Mouse (Mus musculus): Measurements from ENCODE around the gene Gm11983. TPM values are rescaled to one million over a fixed set of nuclear protein-coding genes. Genes with fewer than 3 reads are reported as not detected.
A peak's percentile ranks its signal among the peaks of the same experiment; 100 is the strongest.
"Not testable (repeated sequence)": the region's sequence is repeated elsewhere in the genome, so short reads cannot be mapped to it uniquely, and the experiment has no call there.

The Gm11983 gene
- polyA plus RNA-seq (2014; fragmentation: Nextera tagmentation; extraction: Ambion mirVana), result not detected in 2 replicates

DNA sequence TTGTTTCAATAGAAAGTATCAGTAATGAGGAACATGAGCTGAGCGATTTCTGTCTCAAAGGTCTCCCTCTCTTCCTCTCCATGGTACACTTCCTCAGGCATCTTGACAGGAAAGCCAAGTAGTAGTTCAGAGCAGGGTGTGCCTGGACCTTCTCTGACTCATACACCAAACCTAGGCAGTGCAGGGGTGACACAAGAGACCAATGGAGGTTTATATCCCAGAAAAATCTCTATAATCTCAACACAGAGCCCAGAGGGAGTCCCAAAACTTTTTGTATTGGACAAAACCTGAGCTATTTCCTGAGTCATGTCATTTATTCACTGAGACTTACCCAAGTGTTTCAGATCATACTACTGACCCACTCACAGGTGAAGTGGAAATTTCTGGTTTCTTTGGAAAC is at the start of gene Gm11983:
Gene Gm11983, minus strand, starts transcription at position 101 of the 400 bp plus-strand sequence.
- no peak for ATAC-seq (ENCODE audit: low FRiP score)

DNA sequence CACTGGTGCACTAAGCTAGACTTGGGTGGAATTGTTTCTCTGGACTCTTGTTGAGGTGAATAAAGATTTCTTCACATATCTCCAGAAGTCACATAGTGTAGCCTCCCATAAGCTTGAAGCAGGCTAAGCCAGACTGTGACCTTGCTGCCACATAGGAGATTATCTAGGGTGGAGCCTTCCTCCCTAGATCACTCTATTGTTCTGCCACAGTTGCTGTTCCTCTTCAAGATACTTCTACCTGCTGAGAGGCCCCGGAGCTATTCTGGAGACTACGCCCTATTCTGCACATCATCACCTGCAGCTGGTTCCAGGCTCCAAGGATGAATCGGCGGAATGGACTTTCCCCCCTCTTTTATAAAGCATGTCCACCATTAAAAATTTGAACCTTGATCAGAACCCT is 45.6 kb upstream of the Gm11983 start:
- not testable (repeated sequence) for H3K4me2 ChIP-seq; H3K9ac ChIP-seq (ENCODE audit: low read length); H3K36me3 ChIP-seq (ENCODE audit: control insufficient read depth, insufficient read depth, low read length); H3K27ac ChIP-seq (ENCODE audit: low read depth, low read length); ATAC-seq (ENCODE audit: low FRiP score); H3K4me1 ChIP-seq (ENCODE audit: control insufficient read depth, insufficient read depth, low read length); DNase-seq (ENCODE audit: low spot score, missing footprints); H3K4me3 ChIP-seq (ENCODE audit: low read depth, low read length); H3K27me3 ChIP-seq (ENCODE audit: control insufficient read depth, insufficient read depth, low read length); H3K9me3 ChIP-seq (ENCODE audit: control insufficient read depth, low read length)
- WGBS, result 91% methylated on average over 4 of the region's 4 CpGs

More for the DNA sequence above, at the start of gene Gm11983:
- no peak within 1 kb of the TSS for H3K4me3 ChIP-seq (ENCODE audit: low read depth, low read length)
- H3K9me3 ChIP-seq (ENCODE audit: control insufficient read depth, low read length), result no peaks in the 10 kb centered on the region
- WGBS, result 94% methylated on average over 1 of the region's 1 CpGs
- H3K36me3 ChIP-seq (ENCODE audit: control insufficient read depth, insufficient read depth, low read length), result no peaks in the 10 kb centered on the region
- H3K27me3 ChIP-seq (ENCODE audit: control insufficient read depth, insufficient read depth, low read length), result no peaks in the 10 kb centered on the region
- DNase-seq (ENCODE audit: low spot score, missing footprints), result peak; percentile 21
- no peak within 1 kb of the TSS for H3K27ac ChIP-seq (ENCODE audit: low read depth, low read length)
- H3K4me2 ChIP-seq, result no peak within 1 kb of the TSS
- H3K4me1 ChIP-seq (ENCODE audit: control insufficient read depth, insufficient read depth, low read length), result no peaks in the 10 kb centered on the region
- H3K9ac ChIP-seq (ENCODE audit: low read length), result no peak within 1 kb of the TSS

DNA sequence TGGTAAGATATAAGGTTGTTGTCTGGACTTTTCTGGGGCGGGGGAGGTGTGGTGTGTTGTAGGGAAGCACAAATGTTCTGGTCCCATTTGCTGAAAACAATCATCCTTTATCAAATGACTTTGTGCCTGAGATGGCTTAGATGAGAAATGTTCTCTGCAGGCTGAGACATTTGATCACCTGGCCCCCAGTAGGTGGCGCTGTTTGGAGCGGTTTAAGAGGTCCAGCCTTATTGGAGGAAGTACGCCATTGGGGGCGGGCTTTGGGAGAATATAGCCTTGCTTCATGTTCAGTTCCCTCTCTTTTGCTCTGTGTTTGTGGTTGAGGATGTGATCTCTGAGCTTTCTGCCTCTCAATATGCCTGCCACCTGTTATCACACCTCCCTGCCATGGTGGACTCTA is 44.2 kb upstream of the Gm11983 start:
- no peak overlapping the region for H3K9ac ChIP-seq (ENCODE audit: low read length)
- DNase-seq (ENCODE audit: low spot score, missing footprints), result peak; percentile 79
- no peak overlapping the region for H3K4me3 ChIP-seq (ENCODE audit: low read depth, low read length)
- H3K9me3 ChIP-seq (ENCODE audit: control insufficient read depth, low read length), result no peaks in the 10 kb centered on the region
- 56% methylated on average over 5 of the region's 5 CpGs for WGBS
- no peak overlapping the region for H3K27ac ChIP-seq (ENCODE audit: low read depth, low read length)
- ATAC-seq (ENCODE audit: low FRiP score), result no peak
- no peak overlapping the region for H3K4me2 ChIP-seq
- H3K27me3 ChIP-seq (ENCODE audit: control insufficient read depth, insufficient read depth, low read length), result no peaks in the 10 kb centered on the region
- H3K36me3 ChIP-seq (ENCODE audit: control insufficient read depth, insufficient read depth, low read length), result no peaks in the 10 kb centered on the region
- H3K4me1 ChIP-seq (ENCODE audit: control insufficient read depth, insufficient read depth, low read length), result no peaks in the 10 kb centered on the region

DNA sequence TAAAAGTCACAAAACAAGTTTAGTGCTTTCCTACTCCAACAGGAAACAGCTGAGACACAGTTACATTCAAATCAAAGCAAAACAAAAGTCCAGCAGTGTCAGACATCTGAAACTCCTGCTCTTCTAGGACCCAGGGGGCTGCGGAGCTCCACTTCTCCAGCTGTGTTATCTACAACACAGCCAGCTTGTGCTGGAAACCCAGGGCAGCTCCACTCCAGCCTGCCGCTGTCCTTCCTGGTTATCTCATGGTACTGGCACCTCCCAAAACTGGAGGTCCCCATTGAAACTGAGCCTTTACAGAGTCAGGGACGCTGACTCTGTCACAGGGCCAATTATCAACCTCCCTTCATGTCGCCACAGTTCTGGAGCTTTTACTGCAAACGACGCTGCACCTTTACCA is 40.3 kb upstream of the Gm11983 start:
- no peaks in the 10 kb centered on the region for H3K9me3 ChIP-seq (ENCODE audit: control insufficient read depth, low read length)

DNA sequence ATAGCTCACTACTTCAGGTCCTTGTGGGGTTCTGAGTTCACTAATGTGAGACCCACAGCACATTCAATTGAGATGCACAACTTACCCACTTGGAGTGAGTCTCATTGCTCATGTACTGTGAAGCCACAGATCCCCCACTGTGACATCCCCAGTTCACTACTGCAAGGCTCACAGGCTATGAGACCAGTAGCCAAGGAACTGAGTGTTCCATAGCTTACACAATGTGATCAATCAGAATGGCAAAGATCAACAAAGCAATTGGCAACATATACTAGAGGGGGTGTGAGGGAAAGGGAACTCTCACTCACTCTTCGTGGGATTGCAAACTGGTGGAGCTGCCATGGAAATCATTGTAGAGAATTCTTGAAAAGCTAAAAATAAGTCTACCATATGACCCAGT is 33.5 kb upstream of the Gm11983 start:
- H3K4me1 ChIP-seq (ENCODE audit: control insufficient read depth, insufficient read depth, low read length), result no peaks in the 10 kb centered on the region
- H3K36me3 ChIP-seq (ENCODE audit: control insufficient read depth, insufficient read depth, low read length), result no peaks in the 10 kb centered on the region
- no peak overlapping the region for H3K9ac ChIP-seq (ENCODE audit: low read length)
- H3K9me3 ChIP-seq (ENCODE audit: control insufficient read depth, low read length), result no peaks in the 10 kb centered on the region
- peak; percentile 35 for DNase-seq (ENCODE audit: low spot score, missing footprints)
- WGBS, result 85% methylated on average over 1 of the region's 1 CpGs
- H3K27ac ChIP-seq (ENCODE audit: low read depth, low read length), result no peak overlapping the region
- H3K4me3 ChIP-seq (ENCODE audit: low read depth, low read length), result no peak overlapping the region
- ATAC-seq (ENCODE audit: low FRiP score), result no peak
- no peaks in the 10 kb centered on the region for H3K27me3 ChIP-seq (ENCODE audit: control insufficient read depth, insufficient read depth, low read length)
- no peak overlapping the region for H3K4me2 ChIP-seq

More for the DNA sequence above, 40.3 kb upstream of the Gm11983 start:
- Histone ChIP-seq H3K9ac (ENCODE audit: low read length) (no peak overlapping the region), H3K4me3 (ENCODE audit: low read depth, low read length) (no peak overlapping the region), H3K36me3 (ENCODE audit: control insufficient read depth, insufficient read depth, low read length) (no peaks in the 10 kb centered on the region), H3K27ac (ENCODE audit: low read depth, low read length) (no peak overlapping the region), H3K27me3 (ENCODE audit: control insufficient read depth, insufficient read depth, low read length) (no peaks in the 10 kb centered on the region), H3K4me1 (ENCODE audit: control insufficient read depth, insufficient read depth, low read length) (no peaks in the 10 kb centered on the region), H3K4me2 (no peak overlapping the region)
- no peak for ATAC-seq (ENCODE audit: low FRiP score)
- DNase-seq (ENCODE audit: low spot score, missing footprints), result no peak
- 75% methylated on average over 6 of the region's 6 CpGs for WGBS

DNA sequence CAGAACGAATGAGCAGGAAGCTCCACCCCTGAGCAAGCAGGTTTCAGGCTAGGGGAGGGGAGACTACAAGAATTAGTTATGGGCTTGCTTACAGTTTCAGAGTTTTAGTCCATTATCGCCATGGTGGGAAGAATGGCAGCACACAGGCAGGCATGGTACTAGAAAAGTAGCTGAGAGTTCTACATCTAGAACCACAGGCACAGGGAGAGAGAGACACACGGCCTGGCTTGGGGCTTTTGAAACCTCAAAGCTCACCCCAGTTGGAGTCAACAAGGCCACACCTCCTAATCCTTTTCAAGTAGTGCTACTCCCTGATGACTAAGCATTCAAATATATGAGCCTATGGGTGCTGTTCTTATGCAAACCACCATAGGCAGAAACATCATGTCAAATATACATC is 28.1 kb upstream of the Gm11983 start:
- H3K9ac ChIP-seq (ENCODE audit: low read length), result no peak overlapping the region
- no peaks in the 10 kb centered on the region for H3K36me3 ChIP-seq (ENCODE audit: control insufficient read depth, insufficient read depth, low read length)
- H3K27ac ChIP-seq (ENCODE audit: low read depth, low read length), result no peak overlapping the region
- no peak for ATAC-seq (ENCODE audit: low FRiP score)
- peak; percentile 66 for DNase-seq (ENCODE audit: low spot score, missing footprints)
- H3K4me2 ChIP-seq, result no peak overlapping the region
- H3K4me3 ChIP-seq (ENCODE audit: low read depth, low read length), result no peak overlapping the region
- WGBS, result 93% methylated on average over 3 of the region's 3 CpGs
- no peaks in the 10 kb centered on the region for H3K9me3 ChIP-seq (ENCODE audit: control insufficient read depth, low read length)
- no peaks in the 10 kb centered on the region for H3K27me3 ChIP-seq (ENCODE audit: control insufficient read depth, insufficient read depth, low read length)
- H3K4me1 ChIP-seq (ENCODE audit: control insufficient read depth, insufficient read depth, low read length), result peaks cover 3% of the 10 kb centered on the region; the same call in 1 of the 2 replicates

DNA sequence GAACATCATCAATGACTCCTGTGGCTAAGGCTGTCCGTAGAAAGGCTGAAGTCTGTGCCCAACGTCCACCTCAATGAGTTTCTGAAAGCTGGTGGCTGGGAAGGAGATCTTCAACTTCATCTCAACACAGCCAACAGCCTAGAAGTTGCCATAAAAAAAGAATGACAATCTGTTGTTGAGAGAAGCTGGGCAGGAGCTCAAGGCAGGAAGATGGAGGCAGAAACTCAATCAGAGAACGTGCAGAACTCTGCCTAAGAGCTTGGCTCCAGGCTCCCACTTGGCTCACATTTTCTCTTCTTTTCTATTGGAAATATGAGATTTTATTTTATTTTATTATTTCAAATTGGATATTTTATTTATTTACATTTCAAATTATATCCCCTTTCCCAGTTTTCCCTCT is 24.7 kb upstream of the Gm11983 start:
- Histone ChIP-seq H3K4me3 (ENCODE audit: low read depth, low read length) (no peak overlapping the region), H3K27me3 (ENCODE audit: control insufficient read depth, insufficient read depth, low read length) (no peaks in the 10 kb centered on the region), H3K4me1 (ENCODE audit: control insufficient read depth, insufficient read depth, low read length) (peaks cover 15% of the 10 kb centered on the region), H3K27ac (ENCODE audit: low read depth, low read length) (no peak overlapping the region), H3K36me3 (ENCODE audit: control insufficient read depth, insufficient read depth, low read length) (no peaks in the 10 kb centered on the region), H3K4me2 (no peak overlapping the region), H3K9ac (ENCODE audit: low read length) (no peak overlapping the region), H3K9me3 (ENCODE audit: control insufficient read depth, low read length) (no peaks in the 10 kb centered on the region)
- DNase-seq (ENCODE audit: low spot score, missing footprints), result peak; percentile 19
- 83% methylated on average over 3 of the region's 3 CpGs for WGBS
- ATAC-seq (ENCODE audit: low FRiP score), result no peak

DNA sequence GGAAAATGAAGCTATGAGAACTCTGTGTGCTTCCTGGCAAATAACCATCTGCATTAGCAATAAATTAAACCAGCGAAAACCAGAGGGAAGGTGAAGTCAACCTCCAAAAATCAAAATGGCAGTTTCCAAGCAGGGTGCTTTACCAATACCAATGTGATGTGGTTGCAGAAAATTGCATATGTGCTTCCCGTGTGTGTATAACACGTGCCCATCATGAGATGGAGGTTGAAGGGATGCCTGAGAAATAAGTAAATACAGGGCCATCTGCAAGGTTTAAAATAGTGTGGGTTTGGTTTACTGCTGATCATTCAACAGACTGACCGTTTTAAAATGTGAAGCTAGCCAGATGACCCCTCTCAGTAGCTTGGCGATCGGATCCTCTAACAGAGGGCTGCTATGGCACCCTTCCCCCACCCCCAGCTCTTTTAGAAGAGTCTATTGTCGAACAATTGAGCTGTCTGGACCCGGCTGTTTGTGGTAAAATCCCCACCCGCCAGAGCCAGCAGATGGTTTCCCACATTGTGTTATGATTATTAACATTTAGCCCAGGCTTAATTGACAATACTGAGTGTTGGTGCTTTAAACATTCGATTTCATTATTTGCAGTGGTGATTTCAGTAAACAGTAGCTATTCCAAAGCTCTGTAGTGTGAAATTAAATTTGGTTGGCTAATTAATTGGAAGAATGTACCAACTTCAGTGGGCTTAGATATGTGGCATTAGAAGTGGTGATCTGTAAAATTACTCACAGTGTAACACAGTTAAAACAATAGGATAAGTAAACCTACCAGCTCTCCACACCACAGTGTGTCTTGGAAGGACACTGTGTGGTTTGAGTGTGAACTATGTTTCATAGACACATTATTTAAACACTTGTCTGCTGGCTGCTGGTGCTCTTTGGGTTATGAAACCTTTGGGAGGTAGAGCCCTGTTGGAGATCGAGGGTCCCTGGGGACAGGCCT is 22.7 kb upstream of the Gm11983 start:
- Histone ChIP-seq H3K36me3 (ENCODE audit: control insufficient read depth, insufficient read depth, low read length) (no peaks in the 10 kb centered on the region), H3K27ac (ENCODE audit: low read depth, low read length) (peak overlapping the region; percentile 64), H3K4me1 (ENCODE audit: control insufficient read depth, insufficient read depth, low read length) (peaks cover 15% of the 10 kb centered on the region), H3K9me3 (ENCODE audit: control insufficient read depth, low read length) (no peaks in the 10 kb centered on the region), H3K4me2 (no peak overlapping the region), H3K9ac (ENCODE audit: low read length) (no peak overlapping the region), H3K4me3 (ENCODE audit: low read depth, low read length) (no peak overlapping the region), H3K27me3 (ENCODE audit: control insufficient read depth, insufficient read depth, low read length) (no peaks in the 10 kb centered on the region)
- ATAC-seq (ENCODE audit: low FRiP score), result peak; percentile 93
- peak; percentile 92 for DNase-seq (ENCODE audit: low spot score, missing footprints)
- WGBS, result 34% methylated on average over 11 of the region's 11 CpGs

DNA sequence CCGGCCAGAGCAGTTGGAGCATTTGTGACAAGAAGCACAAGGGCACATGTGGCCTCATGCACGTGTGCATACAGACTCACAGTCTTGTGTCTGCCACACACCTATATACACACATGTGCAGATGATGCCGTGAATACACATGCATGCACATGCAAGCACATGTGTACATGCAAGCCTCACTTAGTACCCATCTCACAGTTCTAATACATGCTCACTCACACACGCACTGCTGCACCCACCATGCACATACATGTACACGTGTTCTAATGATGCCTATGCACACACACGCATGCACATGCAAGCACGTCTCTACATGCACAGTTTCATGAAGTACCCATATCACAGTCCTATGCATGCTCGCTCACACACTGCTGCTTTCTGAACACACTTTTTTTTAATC is 21.6 kb upstream of the Gm11983 start:
- ATAC-seq (ENCODE audit: low FRiP score) (no peak), DNase-seq (ENCODE audit: low spot score, missing footprints) (peak; percentile 83)
- no peak overlapping the region for H3K4me2 ChIP-seq
- H3K9ac ChIP-seq (ENCODE audit: low read length), result no peak overlapping the region
- H3K4me1 ChIP-seq (ENCODE audit: control insufficient read depth, insufficient read depth, low read length), result peaks cover 15% of the 10 kb centered on the region
- H3K36me3 ChIP-seq (ENCODE audit: control insufficient read depth, insufficient read depth, low read length), result no peaks in the 10 kb centered on the region
- no peak overlapping the region for H3K4me3 ChIP-seq (ENCODE audit: low read depth, low read length)
- no peaks in the 10 kb centered on the region for H3K9me3 ChIP-seq (ENCODE audit: control insufficient read depth, low read length)
- no peaks in the 10 kb centered on the region for H3K27me3 ChIP-seq (ENCODE audit: control insufficient read depth, insufficient read depth, low read length)
- H3K27ac ChIP-seq (ENCODE audit: low read depth, low read length), result no peak overlapping the region
- WGBS, result 91% methylated on average over 8 of the region's 8 CpGs

Measured in midbrain, embryonic 11.5 days (tissue).